Mouse (Mus musculus): ENCODE measurements around the gene Ninj2. TPM values are rescaled to one million over a fixed set of nuclear protein-coding genes. Genes with fewer than 3 reads are reported as not detected.

Ninj2 gene
- total RNA-seq, 1 experiment, result 1.2 TPM

GRCm38 (mm10) chr6:120082251-120082950 is 10.7 kb upstream of the Ninj2 start:
- H3K36me3 ChIP-seq (ENCODE audit: control insufficient read depth, insufficient read depth, low read length, poor library complexity, severe bottlenecking), result no peaks in the 10 kb centered on the region
- H3K9me3 ChIP-seq (ENCODE audit: control insufficient read depth, insufficient read depth, low read depth, low read length), result no peaks in the 10 kb centered on the region
- no peak overlapping the region for H3K9ac ChIP-seq (ENCODE audit: insufficient read depth, low read depth, low read length, poor library complexity, severe bottlenecking)
- H3K27ac ChIP-seq (ENCODE audit: insufficient read depth, low read depth, low read length, poor library complexity, severe bottlenecking), result no peak overlapping the region
- H3K4me1 ChIP-seq (ENCODE audit: control insufficient read depth in 2 of 2, insufficient read depth in 2 of 2, low read length in 2 of 2, poor library complexity in 1 of 2), result peaks cover 4 to 21% of the 10 kb centered on the region in 2 experiments
- TF ChIP-seq CHD2 (IDR thresholded peaks at IDR 0.05; ENCODE audit: low read depth, low read length), result no peak
- no peak for TF ChIP-seq ZNF384 (IDR thresholded peaks at IDR 0.05; ENCODE audit: low read depth, low read length)
- no peak for TF ChIP-seq MAFK (IDR thresholded peaks at IDR 0.05; ENCODE audit: insufficient read depth, low read depth, low read length)
- TF ChIP-seq ZC3H11A (IDR thresholded peaks at IDR 0.05; ENCODE audit: borderline replicate concordance, low read depth, low read length), result no peak
- no peak for TF ChIP-seq HCFC1 (IDR thresholded peaks at IDR 0.05; ENCODE audit: borderline replicate concordance, insufficient read depth, low read length)
- no peak overlapping the region for H3K4me3 ChIP-seq (ENCODE audit: insufficient read depth in 1 of 2, low read depth in 1 of 2, low read length in 2 of 2, poor library complexity in 1 of 2, severe bottlenecking in 1 of 2)
- no peak for DNase-seq (ENCODE audit: low read depth, low spot score)
- in situ Hi-C loops (cut with MboI; ENCODE audit: low sequenced_read_pairs in 2 of 2, unreplicated experiment in 2 of 2), result no loop called here

DNA sequence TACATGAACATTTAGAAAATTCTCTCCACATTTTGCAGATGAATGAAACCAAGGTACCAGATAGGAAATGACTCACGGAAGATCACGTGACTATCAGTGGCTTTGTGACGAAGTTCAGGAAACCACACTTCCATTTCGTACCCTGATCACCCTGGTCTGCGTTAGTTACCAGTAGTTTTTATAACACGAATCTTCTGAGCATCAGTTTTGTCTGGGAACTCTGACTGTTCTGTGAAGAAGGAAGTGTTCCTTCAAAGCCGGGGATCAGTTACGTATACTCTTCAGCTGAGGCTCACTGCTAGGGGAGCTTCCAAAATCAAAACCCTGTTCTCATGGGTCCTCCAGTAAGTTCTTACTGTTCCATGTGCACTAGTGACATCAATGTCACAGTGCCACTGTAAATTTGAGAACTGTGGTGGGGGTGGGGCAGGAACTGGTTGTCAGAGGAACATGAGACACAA is 10.2 kb upstream of the Ninj2 start:
- no peaks in the 10 kb centered on the region for H3K36me3 ChIP-seq (ENCODE audit: control insufficient read depth, insufficient read depth, low read length, poor library complexity, severe bottlenecking)
- DNase-seq (ENCODE audit: low read depth, low spot score), result no peak
- peaks cover 4 to 21% of the 10 kb centered on the region in 2 experiments for H3K4me1 ChIP-seq (ENCODE audit: control insufficient read depth in 2 of 2, insufficient read depth in 2 of 2, low read length in 2 of 2, poor library complexity in 1 of 2)
- no peak overlapping the region for H3K9ac ChIP-seq (ENCODE audit: insufficient read depth, low read depth, low read length, poor library complexity, severe bottlenecking)
- no peak for TF ChIP-seq HCFC1 (IDR thresholded peaks at IDR 0.05; ENCODE audit: borderline replicate concordance, insufficient read depth, low read length)
- no peak for TF ChIP-seq ZNF384 (IDR thresholded peaks at IDR 0.05; ENCODE audit: low read depth, low read length)
- no peak overlapping the region; the same call in 1 of the 2 replicates for H3K27ac ChIP-seq (ENCODE audit: insufficient read depth, low read depth, low read length, poor library complexity, severe bottlenecking)
- in situ Hi-C loops (cut with MboI; ENCODE audit: low sequenced_read_pairs in 2 of 2, unreplicated experiment in 2 of 2), result no loop called here
- no peaks in the 10 kb centered on the region for H3K9me3 ChIP-seq (ENCODE audit: control insufficient read depth, insufficient read depth, low read depth, low read length)
- H3K4me3 ChIP-seq (ENCODE audit: insufficient read depth in 1 of 2, low read depth in 1 of 2, low read length in 2 of 2, poor library complexity in 1 of 2, severe bottlenecking in 1 of 2), result no peak overlapping the region

- Histone ChIP-seq H3K4me1 (ENCODE audit: control insufficient read depth in 2 of 2, insufficient read depth in 2 of 2, low read length in 2 of 2, poor library complexity in 1 of 2) (peaks cover 4 to 18% of the 10 kb centered on the region in 2 experiments), H3K36me3 (ENCODE audit: control insufficient read depth, insufficient read depth, low read length, poor library complexity, severe bottlenecking) (no peaks in the 10 kb centered on the region), H3K9ac (ENCODE audit: insufficient read depth, low read depth, low read length, poor library complexity, severe bottlenecking) (no peak overlapping the region), H3K27ac (ENCODE audit: insufficient read depth, low read depth, low read length, poor library complexity, severe bottlenecking) (no peak overlapping the region; the same call in 1 of the 2 replicates), H3K4me3 (ENCODE audit: insufficient read depth in 1 of 2, low read depth in 1 of 2, low read length in 2 of 2, poor library complexity in 1 of 2, severe bottlenecking in 1 of 2) (no peak overlapping the region), H3K9me3 (ENCODE audit: control insufficient read depth, insufficient read depth, low read depth, low read length) (no peaks in the 10 kb centered on the region)
- DNase-seq (ENCODE audit: low read depth, low spot score), result no peak
- TF ChIP-seq ZNF384 (IDR thresholded peaks at IDR 0.05; ENCODE audit: low read depth, low read length) (peak; percentile 26; the same call in 1 of the 2 replicates), ZC3H11A (IDR thresholded peaks at IDR 0.05; ENCODE audit: borderline replicate concordance, low read depth, low read length) (no peak), HCFC1 (IDR thresholded peaks at IDR 0.05; ENCODE audit: borderline replicate concordance, insufficient read depth, low read length) (no peak), CHD2 (IDR thresholded peaks at IDR 0.05; ENCODE audit: low read depth, low read length) (no peak), MAFK (IDR thresholded peaks at IDR 0.05; ENCODE audit: insufficient read depth, low read depth, low read length) (no peak)
- in situ Hi-C loops (cut with MboI; ENCODE audit: low sequenced_read_pairs in 2 of 2, unreplicated experiment in 2 of 2), result no loop called here
These were observed 9.7 kb upstream of the Ninj2 start for GRCm38 (mm10) chr6:120083442-120083841.

DNA sequence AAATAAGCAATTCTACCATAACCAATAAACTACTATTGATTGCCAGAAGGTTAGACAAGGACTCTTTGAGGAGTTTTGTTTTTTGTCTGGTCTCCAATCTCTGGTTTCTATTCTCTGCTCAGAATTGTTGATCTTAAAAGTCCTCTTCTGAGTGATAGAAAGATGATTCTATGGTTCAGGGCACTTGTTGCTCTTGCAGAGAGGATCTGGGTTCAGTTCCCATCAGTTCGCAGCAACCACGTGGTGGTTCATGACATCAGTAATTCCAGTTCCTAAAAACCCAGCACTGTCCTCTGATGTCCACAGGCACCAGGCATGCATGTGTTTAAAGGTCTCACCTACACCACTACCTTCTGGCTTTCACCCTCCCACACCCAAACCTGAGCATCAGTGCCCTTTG is 8.2 kb upstream of the Ninj2 start:
- DNase-seq (ENCODE audit: low read depth, low spot score), result no peak
- H3K36me3 ChIP-seq (ENCODE audit: control insufficient read depth, insufficient read depth, low read length, poor library complexity, severe bottlenecking), result no peaks in the 10 kb centered on the region
- TF ChIP-seq HCFC1 (IDR thresholded peaks at IDR 0.05; ENCODE audit: borderline replicate concordance, insufficient read depth, low read length), result no peak
- no peak for TF ChIP-seq MAFK (IDR thresholded peaks at IDR 0.05; ENCODE audit: insufficient read depth, low read depth, low read length)
- no peak for TF ChIP-seq CHD2 (IDR thresholded peaks at IDR 0.05; ENCODE audit: low read depth, low read length)
- TF ChIP-seq ZC3H11A (IDR thresholded peaks at IDR 0.05; ENCODE audit: borderline replicate concordance, low read depth, low read length), result no peak
- TF ChIP-seq ZNF384 (IDR thresholded peaks at IDR 0.05; ENCODE audit: low read depth, low read length), result no peak
- no peak overlapping the region for H3K4me3 ChIP-seq (ENCODE audit: insufficient read depth in 1 of 2, low read depth in 1 of 2, low read length in 2 of 2, poor library complexity in 1 of 2, severe bottlenecking in 1 of 2)
- no peak overlapping the region for H3K27ac ChIP-seq (ENCODE audit: insufficient read depth, low read depth, low read length, poor library complexity, severe bottlenecking)
- in situ Hi-C loops (cut with MboI; ENCODE audit: low sequenced_read_pairs in 2 of 2, unreplicated experiment in 2 of 2), result no loop called here
- peaks cover 2 to 16% of the 10 kb centered on the region in 2 experiments for H3K4me1 ChIP-seq (ENCODE audit: control insufficient read depth in 2 of 2, insufficient read depth in 2 of 2, low read length in 2 of 2, poor library complexity in 1 of 2)
- H3K9ac ChIP-seq (ENCODE audit: insufficient read depth, low read depth, low read length, poor library complexity, severe bottlenecking), result no peak overlapping the region
- H3K9me3 ChIP-seq (ENCODE audit: control insufficient read depth, insufficient read depth, low read depth, low read length), result no peaks in the 10 kb centered on the region

Measured in ES-E14 (cell line).